Mouse (Mus musculus) lung, postnatal 0 days (tissue): ENCODE results near the gene Sprr2d.

ENCODE experiments used
- CTCF ChIP-seq: IDR thresholded peaks from 2 replicates; pipeline ENCODE4 v1.5.1; 2016; ENCODE audit warnings: antibody characterized with exemption, mild to moderate bottlenecking
- EP300 ChIP-seq: IDR thresholded peaks from 2 replicates; pipeline ENCODE4 v1.6.1; 2016; ENCODE audit warnings: antibody characterized with exemption, mild to moderate bottlenecking, control low read depth

DNA sequence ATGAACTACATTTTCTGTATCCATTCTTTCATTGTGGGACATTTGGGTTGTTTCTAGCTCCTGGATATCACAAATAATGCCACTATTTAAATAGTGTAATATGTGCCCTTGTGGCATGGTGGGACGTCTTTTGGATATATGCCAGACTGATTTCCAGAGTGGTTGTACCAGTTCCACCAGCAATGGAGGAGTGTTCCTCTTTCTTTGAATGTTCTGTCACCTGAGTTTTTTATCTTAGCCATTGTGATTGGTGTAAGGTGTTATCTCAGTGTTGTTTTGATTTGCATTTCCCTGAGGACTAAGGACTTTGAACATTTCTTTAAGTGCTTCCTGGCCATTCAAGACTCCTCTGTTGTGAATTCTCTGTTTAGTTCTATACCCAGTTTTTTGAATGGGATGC lies 2.7 kb upstream of the Sprr2d start:
- TF ChIP-seq CTCF (no peak), EP300 (no peak)
